Mouse (Mus musculus) ovary, postnatal 10 days (tissue): Measurements from ENCODE around the gene Dock2.

Experiments used
- DNase-seq: peaks from one replicate; pipeline ENCODE4 v3.0.0; 2022; ENCODE audit warnings: low spot score

The Dock2 gene

GRCm38 (mm10) chr11:34344310-34344709 lies 439.4 kb downstream of the Dock2 start:
- no peak for DNase-seq

GRCm38 (mm10) chr11:34343742-34344307 lies 439.9 kb downstream of the Dock2 start:
- DNase-seq = no peak

DNA sequence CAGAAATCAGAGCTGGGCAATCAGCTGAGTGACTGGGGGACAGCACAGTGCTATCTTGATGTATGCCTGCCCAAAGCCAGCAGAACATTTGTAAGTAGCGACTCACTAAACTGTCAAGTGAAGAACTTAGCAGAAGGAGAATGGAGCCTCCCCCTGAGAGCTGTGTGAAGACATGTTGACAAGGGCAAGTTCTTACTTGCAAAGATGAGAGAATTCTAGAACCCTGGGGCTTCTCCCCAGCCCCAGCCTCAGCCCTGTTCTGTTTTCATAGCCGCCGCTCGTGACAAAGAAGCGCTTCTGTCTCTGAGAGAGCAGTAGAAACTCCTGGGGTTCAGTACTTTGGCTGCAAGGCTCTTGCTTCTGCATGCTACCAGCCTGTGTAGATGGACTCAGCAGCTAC lies 444.0 kb downstream of the Dock2 start:
- no peak for DNase-seq

DNA sequence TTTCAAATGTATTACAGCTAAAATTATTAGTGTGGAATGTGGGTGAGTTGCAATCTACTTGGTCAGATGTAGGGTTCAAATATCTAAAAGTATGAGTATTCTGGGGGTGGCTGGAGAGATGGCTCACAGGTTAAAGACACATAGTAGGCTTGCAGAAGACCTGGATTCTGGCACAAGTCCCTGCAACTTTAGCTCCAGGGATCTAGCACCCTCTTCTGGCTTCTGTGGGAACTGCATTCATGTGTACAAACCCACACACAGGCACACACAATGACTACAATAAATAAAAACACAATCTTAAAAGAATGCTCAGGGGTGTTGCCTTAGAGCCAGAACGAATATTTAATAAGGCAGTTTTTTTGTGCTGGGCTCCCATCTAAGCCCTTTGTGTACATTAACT lies 445.8 kb downstream of the Dock2 start:
- DNase-seq = no peak

DNA sequence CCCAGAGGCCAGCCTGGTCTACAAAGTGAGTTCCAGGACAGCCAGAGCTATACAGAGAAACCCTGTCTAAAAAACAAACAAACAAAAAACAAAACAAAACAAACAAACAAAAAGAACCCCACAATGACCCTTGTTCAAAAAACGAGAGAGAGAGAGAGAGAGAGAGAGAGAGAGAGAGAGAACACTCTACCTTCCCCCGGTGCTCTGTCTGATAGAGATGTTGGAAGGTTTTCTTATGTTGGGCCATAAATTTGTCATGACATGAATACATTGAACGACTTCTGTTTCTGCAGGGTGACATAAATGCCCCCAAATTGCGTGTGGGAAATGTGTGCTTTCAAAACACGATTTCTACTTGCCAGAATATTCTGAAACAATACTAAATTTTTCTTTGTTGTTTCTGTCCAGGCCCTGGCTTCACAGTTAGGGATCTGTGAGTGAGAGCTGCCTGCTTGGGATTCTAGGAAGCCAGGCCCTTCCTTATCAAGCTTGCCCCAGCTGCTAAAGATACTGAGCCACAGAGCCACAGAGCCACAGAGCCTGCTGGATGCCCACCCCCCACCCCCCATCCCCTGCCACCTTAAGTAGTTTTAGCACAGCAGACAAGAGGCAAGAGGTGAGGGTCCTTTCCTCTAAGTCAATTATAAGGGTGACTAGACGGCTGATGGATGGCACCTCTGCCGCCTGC lies 451.2 kb downstream of the Dock2 start:
- DNase-seq = no peak

DNA sequence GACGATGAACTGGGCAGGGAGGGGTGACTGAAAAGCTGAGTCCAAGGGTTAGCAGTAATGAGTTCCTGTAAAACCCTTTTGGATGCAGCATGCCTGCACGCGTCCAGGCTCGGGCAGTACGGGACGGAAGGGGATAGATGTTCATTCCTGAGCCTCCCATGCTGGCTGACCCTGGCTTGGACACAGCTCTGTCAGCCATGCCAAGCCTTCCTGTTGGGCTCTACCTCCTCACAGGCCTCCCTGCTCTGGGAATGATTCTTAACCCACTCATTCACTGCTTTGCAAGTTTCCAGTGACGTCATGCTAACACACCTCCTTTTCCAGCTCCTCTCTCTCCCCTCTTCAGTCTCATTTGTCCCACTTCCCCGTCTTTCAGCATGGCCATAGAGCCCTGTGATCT lies 460.0 kb downstream of the Dock2 start:
- DNase-seq = no peak

GRCm38 (mm10) chr11:34319282-34319681 lies 464.4 kb downstream of the Dock2 start:
- no peak for DNase-seq

- no peak for DNase-seq
Measured at GRCm38 (mm10) chr11:34317001-34317400, 466.7 kb downstream of the Dock2 start.

DNA sequence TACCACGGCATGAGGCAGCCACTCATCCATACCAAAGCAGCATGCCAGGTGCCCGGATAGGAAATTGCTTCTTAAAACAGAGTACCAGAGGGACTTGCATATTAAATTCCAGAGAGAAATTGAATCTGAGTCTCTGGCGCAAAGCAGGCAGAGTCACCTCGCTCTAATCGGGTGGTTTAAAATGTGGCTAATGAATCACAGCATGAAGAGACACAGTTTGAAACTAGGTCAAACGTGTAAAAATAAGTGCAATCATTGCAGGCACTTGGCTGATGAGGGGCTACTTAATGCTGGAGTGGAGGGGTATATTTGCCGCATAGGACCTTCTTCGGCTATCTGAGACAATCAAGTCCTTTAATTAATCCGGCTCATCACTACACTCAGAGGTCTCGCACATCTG lies 467.5 kb downstream of the Dock2 start:
- DNase-seq = no peak

DNA sequence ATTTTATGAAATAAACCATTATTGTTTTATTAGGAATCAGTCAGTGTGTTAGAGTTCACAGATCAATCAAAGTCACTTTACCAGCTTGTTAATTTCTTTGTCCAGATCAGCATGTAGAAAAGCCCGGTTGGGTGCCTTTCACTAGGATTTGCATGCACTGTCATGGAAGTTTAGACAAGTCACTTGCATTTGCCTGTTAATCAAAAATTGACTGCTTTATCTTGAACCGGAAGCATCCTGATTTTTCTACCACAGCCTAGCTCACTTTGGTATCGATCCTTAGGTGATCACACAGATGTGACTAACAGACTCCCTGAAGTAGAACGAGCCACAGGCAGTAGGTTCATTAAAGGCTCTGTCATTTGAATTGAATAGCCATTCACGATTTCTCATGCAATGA lies 468.3 kb downstream of the Dock2 start:
- no peak for DNase-seq

- DNase-seq = no peak
Measured at GRCm38 (mm10) chr11:34314534-34315379, 468.9 kb downstream of the Dock2 start, which contains the start of gene Fam196b. Gene Fam196b, plus strand, starts transcription at chr11:34314822.

DNA sequence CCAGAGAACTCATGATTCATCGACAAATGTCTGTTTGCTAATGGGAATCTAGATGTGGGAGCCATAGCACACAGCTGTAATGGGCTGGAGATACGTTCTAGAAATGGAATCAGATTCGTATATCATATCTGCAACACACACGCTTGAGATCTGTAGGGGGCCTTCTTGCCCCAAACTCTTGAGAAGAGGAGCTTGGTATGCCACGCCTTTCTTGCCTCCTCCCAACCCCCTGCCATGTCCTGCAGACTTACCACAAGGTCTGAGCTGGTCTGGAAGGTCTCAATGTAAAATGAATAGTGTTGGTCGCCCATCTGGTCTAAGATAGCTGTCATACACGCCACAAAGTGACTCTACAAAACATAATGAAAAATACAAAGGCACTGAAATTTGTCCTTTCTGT lies 471.5 kb downstream of the Dock2 start:
- no peak for DNase-seq

GRCm38 (mm10) chr11:34311717-34312116 lies 472.0 kb downstream of the Dock2 start:
- DNase-seq = no peak

DNA sequence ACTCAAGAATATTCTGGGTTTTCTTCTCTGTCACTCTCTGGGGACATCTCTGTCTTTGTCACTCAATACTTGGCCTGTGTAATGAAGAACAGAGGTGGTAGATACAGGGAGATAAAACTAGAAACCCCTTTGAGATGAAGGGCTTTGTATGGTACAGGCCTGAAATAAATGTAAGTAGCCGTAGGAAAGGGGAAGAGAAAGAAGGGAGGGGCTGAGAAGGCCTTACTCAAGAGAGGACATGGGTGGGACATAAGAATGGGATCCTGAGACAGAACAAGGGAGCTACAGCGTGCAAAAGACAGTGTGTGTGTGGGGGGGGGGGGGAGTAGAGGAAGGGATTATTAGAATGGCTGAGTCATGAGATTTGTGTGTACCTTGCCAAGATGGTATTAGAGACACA lies 474.3 kb downstream of the Dock2 start:
- DNase-seq = no peak

DNA sequence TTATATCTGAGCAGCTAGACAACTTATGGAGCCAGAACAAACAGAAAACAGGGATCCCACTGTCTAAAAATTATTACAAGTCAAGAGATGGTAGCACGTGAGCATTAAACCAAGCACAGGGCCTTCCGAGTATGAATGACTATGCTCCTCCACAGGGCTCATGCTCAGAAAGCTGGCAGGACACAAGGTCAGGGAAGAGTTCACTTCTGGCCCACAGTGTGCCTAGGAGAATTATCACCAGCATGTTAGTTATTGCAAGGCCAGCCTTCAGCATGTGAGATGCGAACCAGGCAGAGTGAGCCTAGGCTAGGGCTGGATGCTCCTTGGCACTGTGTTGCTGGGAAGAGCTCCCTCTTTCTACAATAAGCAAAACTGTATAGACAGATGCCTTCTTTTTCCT lies 475.0 kb downstream of the Dock2 start:
- DNase-seq = no peak

DNA sequence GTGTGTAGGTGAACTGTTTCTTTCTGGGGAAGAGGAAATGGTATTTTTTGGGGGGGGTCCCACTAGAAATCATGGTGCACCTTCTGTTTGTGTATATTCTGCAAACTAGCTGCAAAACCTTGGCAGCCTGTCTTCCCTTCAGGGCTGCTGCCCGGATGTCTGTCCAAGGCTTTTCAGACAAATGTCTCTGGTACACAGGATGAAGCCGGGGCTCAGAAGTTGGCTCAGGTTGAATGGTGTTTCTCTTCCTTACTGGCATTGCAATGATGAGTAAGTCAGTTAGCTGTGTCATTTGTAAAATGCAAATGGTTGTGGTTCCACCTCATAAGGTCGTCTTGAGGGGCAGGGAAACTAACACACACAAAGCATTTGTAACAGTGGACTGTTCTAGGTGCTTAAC lies 477.5 kb downstream of the Dock2 start:
- no peak for DNase-seq

DNA sequence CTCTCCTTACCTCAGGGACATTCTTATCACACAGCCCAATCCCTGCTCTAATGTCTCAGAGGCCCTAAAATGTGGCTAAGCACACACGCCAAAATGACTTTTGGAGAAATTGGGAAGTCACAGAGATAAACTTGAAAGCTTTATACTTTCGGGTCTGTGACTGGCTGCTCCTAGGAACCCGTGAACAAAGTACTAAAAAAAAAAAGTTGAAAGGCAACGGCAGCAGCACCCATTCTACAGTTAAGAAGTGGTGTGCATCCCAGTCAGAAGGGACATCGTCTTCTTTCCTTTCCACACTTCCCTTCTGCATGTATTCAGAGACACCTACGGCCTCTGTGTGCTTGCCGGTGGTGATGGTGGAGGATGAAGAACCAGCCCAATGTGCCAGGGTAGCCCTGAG lies 483.6 kb downstream of the Dock2 start:
- no peak for DNase-seq

DNA sequence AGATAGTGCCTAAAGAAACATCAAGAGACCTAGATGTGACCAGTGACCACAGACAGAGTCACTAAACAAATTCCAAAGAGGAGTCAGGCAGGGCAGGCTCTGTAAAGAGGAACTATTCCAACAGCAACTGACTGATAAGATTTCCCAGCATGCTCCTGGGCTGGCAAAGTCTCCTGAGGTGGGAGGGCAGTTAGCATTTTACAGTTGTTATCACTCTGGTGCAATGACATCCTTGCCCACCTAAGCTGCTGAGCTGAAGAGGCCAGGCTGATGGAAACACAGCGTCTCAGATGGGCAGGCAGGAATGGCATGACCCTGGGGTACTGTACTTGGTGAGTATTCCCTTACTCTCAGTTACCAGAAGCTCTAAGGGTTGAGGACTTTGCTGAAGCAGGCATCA lies 484.1 kb downstream of the Dock2 start:
- no peak for DNase-seq

- DNase-seq = no peak
Measured at GRCm38 (mm10) chr11:34297698-34298378, 485.9 kb downstream of the Dock2 start.

DNA sequence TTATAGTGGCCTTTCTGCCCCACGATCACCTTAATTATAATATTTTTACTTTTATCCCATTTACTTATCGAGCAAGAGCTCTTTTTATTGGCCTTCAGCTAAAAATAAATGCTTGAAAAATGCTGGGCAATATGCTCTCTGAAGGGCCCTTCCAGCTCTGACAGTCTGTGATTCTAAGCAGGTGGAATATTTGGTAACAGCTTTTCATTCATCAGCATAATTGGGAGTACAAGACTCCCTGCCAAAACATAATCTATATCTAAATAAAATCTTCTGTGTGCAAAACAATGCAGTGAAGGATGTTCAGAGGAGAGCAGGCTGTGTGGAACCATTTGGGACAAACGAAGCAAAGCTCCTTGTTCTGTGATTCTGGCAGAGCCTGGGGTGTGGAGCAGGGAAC lies 492.4 kb downstream of the Dock2 start:
- no peak for DNase-seq

- DNase-seq = no peak
Measured at GRCm38 (mm10) chr11:34290708-34291107, 493.0 kb downstream of the Dock2 start.

GRCm38 (mm10) chr11:34290265-34290664 lies 493.4 kb downstream of the Dock2 start:
- DNase-seq = no peak
